Mouse (Mus musculus) natural killer cell, adult 2 months (primary cell): Measurements from ENCODE around the gene Gm14137.

Experiments used
- DNase-seq, 2 experiments: peaks; one replicate each; pipeline ENCODE4 v3.0.0; 2022; ENCODE audit warnings: low spot score in 2 of 2

Gm14137 gene

DNA sequence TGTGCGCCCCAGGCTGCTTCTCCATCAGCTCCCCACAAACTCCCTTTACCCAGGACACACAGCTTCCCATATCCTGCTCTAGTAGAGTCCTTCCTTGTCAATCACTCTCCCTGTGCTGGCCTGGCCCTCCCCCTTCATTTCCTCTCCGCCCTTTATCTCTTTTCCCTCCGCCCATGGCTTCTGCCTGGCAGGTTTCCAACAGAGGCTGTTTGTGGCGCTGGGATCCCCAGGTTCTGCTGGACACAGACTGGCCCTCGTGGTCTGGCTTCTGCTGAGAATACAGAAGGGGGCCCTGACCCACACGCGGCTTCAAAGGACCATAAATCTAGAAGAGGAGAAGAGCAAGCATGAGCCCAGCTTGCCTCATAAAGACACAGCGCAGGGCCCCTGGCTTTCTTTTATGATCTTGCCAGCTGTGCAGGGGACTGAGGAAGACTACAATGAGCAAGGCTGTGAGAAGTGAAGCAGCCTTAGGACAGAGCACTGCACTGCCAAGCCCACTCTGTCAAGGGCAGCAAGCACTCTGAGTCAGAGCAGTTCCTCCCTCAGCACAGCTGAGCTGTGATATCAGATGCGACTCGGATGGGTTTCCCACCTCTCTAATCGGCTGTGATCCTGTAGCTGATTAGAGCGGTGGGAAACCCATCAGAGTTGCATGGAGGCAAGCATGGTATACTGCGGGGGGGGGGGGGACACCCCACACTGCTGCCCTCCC, 1.3 kb upstream of the Gm14137 start:
- DNase-seq, result no peak

DNA sequence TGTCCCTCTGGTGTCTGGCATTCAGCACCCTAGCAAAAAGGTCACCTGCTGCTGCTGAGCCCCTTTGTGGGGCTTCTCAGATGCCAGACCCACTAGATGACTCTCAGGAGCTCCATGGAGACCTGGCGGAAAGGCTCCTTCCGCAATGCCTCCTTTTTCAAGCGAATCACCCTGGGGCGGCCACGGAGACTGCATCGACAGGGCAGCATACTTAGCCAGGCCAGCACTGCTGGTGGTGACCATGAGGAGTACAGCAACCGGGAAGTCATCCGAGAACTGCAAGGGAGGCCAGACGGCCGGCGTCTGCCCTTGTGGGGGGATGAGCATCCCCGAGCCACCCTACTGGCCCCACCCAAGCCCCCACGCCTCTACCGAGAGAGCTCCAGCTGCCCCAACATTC, 557 bp downstream of the Gm14137 start:
- no peak for DNase-seq

DNA sequence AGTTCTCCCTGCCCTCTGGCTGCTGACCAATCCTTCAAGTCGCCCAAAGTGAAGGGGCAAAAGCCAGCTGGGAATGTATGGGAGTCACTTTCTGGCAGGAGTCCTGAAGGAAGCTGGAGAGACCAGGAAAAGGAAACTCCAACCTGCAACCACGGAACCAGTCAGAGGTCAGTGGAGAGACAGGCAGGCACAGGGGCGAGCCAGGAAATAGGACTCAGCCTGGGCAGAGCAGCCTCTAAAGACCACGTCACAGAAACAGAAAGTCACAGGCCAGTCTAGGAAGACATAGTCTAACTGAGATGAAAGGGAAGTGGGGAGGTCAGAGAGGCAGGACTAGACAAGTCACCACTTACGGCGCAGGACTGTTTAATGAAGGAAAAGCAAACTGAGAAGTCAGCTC, 1.3 kb downstream of the Gm14137 start:
- DNase-seq, result no peak

DNA sequence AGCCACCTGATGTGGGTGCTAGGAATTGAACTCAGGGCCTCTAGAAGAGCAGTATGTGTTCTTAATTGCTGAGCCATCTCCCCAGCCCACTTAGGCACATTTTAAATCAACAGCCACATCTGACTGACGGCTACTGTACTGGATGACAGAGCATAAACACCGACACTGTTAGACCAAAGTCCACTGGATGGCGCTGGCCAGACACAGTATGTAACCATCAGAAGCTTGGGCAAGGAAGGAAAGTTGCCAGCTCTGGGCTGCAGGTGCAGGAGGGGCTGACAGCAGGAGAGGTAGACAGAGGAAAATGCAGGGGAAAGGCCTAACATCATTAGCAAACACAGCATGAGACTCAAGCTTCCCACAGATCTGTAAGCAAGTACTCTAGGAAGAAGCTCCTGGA, 2.5 kb downstream of the Gm14137 start:
- no peak for DNase-seq

DNA sequence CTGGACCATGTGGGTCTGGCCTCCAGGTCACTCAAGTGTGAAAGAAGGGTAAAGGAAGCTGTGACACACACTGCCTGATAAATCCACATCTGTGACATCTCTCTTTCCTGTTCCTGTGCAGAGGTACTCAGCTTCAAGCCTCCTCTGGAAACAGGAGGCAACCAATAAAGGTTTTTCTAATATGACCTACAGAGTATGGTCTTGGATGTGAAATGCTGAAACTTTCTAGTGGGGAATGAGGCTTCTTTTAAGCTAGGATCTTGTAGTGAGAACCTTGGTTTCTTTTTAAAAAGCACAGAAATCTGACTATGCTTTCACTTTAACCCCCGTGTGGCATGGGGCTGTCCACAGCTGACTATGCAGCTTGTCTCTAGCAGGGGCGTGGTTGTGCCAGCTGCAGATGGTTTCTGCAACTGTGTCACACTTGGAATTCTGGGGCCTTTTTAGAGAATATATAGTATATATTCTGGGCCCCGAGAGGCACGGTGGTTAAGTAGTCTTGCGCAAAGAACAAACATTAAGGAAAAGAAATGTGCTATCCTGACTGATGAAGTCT, 3.2 kb downstream of the Gm14137 start:
- DNase-seq, result no peak

- DNase-seq, result no peak
These were observed 8.6 kb downstream of the Gm14137 start for GRCm38 (mm10) chr2:119182914-119183313.

GRCm38 (mm10) chr2:119189029-119189710, 14.9 kb downstream of the Gm14137 start:
- peak; percentile 66 to 85 for DNase-seq

GRCm38 (mm10) chr2:119190969-119191368, 16.7 kb downstream of the Gm14137 start:
- DNase-seq, result no peak

GRCm38 (mm10) chr2:119194140-119194539, 19.8 kb downstream of the Gm14137 start:
- no peak for DNase-seq

DNA sequence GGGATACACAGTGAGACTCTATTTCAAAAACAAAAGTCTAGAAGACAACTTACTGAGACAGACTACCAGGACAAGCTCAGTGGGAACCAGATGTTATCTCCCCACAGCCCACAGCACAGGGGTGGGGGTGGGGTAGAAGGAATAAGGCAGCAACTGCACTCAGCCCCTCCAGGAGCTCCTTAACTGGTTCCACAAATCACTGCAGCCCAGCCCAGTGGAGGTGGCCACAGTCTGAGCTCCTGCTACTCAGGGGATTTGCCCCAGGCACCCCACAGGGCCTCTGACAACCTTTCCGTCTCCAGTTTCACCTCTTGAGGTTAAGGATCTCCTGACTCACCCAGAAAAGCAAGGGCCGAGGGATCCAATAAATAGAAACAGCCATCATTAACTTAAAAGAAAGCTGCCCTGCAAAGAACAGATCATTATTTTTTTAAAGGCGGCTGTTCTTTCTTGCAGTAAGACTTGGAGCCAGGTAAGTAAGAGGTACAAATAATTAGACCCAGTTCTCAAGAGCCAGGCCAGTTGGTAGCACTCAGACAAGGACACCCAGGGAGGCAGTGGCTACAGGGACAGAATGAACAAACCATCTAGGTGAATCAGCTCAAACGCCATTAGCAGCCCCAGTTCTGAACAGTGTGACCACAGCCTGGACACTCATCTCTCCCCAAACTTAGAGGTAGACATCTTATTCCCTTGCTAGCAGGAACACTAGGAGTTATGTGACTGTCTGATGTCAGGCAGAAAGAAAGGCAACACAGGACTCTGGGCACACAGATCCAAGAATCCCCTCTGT, 22.2 kb downstream of the Gm14137 start:
- no peak for DNase-seq

DNA sequence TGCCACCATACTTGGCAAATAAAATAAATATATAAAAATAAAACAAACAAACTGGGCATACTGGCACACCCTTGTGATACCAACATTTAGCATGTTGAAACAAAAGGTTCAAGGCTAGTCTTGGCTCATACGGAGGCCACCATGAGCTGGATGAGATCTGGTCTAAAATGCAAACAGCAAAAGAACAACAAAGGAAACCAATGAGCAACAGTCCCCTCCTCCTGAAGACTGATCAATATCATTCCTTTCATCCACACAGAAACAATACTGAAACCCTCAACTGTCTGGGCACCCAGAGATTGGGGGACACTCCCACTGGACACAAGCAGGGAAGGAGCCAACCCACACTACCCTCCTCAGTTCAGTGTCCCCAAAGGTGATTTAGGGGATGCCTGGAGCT, 23.2 kb downstream of the Gm14137 start:
- DNase-seq, result no peak

- DNase-seq, result no peak
These were observed 23.7 kb downstream of the Gm14137 start for GRCm38 (mm10) chr2:119198049-119198448.

- no peak for DNase-seq
These were observed 24.6 kb downstream of the Gm14137 start for GRCm38 (mm10) chr2:119198934-119199333.

DNA sequence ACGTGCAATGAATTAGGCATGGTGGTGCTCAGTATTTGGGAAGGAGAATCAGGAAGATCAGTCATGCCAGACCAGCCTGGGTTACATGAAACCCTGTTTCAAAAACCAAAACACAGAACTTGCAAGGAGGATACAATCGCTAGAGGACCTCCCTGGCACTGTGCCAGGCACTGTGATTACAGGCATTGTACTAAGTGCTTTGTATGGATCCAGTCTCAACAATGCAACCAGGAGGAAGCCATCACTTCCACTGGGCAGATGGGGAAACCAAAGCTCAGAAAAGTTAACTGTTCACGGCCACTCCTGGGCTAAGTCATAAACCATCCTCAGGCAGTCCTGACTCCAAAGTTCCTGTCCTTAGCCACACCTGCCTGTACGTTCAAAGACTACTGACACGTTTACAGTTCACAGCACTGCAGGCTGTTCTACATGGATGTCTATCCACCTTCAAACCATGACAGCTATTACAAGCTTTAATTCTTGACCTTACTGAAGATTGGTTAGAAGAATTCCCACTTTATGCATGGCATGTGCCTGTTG, 28.7 kb downstream of the Gm14137 start:
- DNase-seq, result no peak

- DNase-seq, result no peak
These were observed 29.7 kb downstream of the Gm14137 start for GRCm38 (mm10) chr2:119203871-119204460.

DNA sequence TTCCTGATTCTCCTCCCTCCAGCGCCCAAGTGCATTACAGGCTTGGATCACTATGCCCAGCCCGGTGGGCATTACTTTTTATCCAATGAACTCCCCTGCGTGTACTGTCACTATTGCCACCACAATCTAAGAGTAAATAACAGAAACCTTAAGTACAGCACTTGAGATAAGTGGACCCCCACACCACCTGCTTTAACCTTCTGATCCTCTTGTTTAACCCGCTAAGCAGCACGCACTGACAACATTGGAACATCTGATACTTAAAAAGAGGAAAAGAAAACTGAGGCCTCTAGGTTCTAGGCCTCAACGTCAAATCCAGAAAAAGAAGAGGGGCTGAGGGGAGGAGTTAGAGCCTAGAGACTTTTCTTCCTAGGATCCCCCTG, 33.6 kb downstream of the Gm14137 start:
- DNase-seq, result no peak

- peak; percentile 89 to 91 for DNase-seq
These were observed 34.3 kb downstream of the Gm14137 start, which contains the start of the genes Zfyve19 and Dnajc17 for GRCm38 (mm10) chr2:119208344-119209175. TSS of gene Zfyve19 (plus strand) at chr2:119208617. TSS of gene Dnajc17 (minus strand) at chr2:119208795.

DNA sequence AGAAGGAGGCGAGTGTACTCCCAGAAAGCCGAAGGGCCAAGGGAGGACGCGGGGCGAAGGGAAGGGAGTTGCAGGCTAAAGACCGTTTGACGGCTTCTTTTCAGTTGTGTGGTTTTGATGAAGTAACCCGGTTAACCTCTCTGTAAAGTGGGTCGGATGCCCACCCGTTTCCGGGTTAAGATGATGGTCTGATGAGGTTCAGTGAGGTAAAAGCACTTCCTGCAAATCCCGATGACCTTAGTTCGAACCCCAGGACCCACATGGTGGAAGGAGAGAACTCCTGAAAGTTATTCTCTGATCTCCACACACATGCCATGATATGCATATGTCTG, 34.8 kb downstream of the Gm14137 start:
- DNase-seq, result no peak
